Mouse (Mus musculus): ENCODE measurements around the gene Art5.

The Art5 gene

DNA sequence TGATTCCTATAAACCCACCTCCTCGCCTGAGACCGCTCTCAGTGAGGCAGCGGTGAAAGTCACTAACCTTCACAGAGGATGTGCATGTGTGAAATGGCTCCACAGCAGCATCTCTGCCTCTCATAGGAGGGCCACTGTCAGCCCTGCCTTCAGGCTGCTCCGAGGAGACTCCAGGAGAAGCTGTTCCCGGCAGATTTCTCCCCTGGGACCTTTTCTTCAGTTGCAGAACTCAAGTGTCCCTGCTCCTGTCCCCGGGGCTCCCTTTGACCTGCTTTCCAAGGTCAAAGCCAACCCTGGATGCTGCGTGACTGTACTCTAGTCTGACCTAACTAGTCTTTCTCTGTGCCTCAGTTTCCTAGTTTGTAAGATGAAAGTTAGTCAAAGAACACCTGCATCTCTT is at the start of gene Art5:
Gene Art5, minus strand, starts transcription at position 319 of the 400 bp plus-strand sequence.
- no peak for DNase-seq (ENCODE audit: low read depth, low spot score)

DNA sequence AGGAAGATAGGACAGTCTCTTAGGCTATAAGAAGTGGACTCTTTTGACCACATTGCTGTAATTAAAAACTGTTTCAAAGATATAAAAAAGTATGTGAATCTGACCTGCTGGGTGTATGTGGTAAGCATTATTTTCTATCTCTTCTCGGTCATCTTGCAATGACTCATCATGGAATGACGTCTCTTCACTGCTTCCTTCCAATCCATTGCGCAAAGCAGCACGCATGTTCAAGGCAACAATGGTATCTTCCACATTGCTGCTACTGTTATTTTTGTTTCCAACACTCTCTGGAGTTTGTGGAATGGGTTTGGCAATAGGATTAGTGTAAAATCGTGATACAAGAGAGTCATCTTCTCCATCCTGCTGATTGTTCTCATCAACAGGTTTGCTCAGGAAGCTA is 44.4 kb upstream of the Art5 start:
- no peak for DNase-seq (ENCODE audit: low read depth, low spot score)

DNA sequence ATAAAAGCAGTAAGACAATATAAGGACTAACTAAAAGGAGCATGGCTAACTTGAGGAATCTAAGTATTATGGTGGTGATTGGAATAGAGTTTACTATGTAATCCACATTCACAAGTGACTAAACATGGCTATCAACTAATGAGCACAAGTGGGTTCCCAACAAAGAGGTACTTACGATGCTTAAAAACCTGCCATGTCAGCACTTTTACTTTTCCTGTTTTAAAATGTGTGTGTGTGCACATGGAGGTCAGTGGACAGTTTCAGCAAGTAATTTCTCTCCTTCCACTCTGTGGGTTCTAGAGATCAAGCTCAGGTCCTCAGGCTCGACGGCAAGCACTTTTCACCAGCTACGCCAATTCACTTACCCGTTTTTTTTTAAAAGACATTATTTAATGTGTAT is 28.6 kb upstream of the Art5 start:
- no peak for DNase-seq (ENCODE audit: low read depth, low spot score)

DNA sequence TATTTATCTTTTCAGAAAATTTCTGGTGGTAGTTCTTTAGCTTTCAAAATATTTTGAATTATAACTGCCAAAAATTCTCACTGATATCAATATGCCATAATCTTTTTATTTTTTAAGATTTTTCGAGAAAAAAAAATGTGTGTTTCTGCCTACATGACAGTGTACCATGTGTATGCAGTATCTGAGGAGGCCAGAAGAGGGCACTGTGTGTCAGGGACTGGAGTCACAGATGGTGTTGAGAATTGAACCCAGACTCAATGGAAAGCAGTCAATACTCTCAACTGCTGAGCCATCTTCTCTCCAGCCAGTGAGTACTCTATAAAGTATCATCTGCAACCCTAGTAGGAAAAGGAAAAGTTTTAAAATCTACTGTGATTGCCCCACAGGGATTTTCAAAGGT is 28.2 kb upstream of the Art5 start:
- DNase-seq (ENCODE audit: low read depth, low spot score) = peak; percentile 72

GRCm38 (mm10) chr7:102132395-102132794 is 23.1 kb upstream of the Art5 start:
- DNase-seq (ENCODE audit: low read depth, low spot score) = peak; percentile 40

GRCm38 (mm10) chr7:102120326-102120725 is 11.0 kb upstream of the Art5 start:
- no peak for DNase-seq (ENCODE audit: low read depth, low spot score)

- no peak for DNase-seq (ENCODE audit: low read depth, low spot score)
Observed at GRCm38 (mm10) chr7:102117382-102117781, 8.1 kb upstream of the Art5 start.

- DNase-seq (ENCODE audit: low read depth, low spot score) = no peak
Observed at GRCm38 (mm10) chr7:102116579-102117331, 7.5 kb upstream of the Art5 start, which contains the start of gene Chrna10. Chrna10 (minus strand) TSS chr7:102116828.

DNA sequence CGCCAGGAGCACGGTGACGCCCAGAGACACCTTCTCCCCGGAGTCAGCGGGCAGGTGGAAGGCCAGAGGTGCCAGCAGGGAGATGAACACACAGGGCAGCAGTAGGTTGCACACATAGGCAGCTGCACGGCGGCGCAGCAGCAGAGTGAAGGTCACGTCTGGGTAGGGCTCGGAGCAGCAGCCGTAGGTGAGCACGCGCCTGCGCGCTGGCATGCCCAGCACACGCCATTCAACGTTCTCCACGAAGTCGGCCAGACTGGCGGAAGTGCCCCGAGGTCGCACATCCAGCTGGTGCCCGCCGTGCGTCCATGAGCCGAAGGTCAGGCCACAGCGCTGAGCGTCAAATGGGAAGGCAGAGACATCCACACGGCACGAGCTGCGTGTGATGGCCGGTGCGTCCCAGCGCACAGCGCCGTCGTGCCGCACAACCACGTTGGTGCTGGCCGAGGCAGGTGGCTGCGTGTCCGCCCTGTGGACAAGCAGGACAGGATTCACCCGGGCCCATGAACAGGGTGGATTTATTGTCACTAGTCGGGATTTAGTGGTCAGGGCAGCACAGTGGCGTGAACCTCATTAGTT is 4.0 kb upstream of the Art5 start:
- peak; percentile 52 for DNase-seq (ENCODE audit: low read depth, low spot score)

DNA sequence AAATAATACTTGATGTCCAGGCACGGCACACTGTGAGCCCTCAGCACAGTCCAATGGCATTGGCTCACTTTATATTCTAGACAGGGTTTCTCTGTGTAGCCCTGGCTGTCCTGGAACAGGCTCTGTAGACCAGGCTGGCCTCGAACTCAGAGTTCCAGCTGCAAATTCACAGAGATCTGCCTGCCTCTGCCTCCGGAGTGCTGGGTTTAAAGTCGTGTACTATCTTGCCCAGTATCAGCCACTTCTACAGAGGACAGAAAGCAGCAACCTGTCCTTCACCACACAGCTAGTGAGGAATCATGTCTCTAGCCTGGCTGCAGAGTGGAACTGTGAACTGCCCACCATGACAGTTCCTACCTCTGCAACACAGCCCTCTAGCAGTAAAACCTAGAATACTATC is 457 bp upstream of the Art5 start:
- no peak for DNase-seq (ENCODE audit: low read depth, low spot score)

DNA sequence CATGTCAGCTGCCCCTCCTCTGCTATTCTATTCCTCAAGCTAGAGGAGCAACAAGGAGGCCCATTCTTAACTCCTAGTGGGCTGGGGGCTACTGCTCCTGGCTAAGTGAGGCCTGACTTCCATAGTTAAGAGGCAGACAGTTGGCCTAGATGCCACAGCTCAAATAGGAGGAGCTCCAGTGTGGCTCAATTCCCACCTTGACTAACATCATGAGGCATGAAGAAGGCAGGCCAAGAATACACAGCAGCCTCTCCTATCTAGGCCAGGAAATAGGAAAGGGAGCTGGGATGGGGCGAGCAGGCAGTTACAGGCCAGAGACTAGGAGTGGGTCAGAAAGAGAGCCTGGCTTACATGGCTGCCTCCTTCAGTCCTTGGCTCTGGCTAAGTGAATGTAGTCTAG is 1.1 kb downstream of the Art5 start:
- no peak for DNase-seq (ENCODE audit: low read depth, low spot score)

DNA sequence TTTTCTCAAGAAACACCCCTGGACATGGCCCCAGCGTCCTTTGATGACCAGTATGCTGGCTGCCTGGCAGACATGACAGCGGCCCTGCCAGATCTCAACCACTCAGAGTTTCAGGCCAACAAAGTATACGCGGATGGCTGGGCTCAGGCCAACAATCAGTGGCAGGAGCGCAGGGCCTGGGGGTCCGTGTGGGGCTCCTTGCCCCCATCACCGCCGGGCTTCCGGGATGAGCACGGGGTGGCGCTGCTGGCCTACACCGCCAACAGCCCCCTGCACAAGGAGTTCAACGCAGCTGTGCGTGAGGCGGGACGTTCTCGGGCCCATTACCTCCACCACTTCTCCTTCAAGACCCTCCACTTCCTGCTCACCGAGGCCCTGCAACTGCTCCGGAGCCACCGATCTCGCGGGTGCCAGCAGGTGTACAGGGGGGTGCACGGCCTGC is 2.6 kb downstream of the Art5 start:
- peak; percentile 46 for DNase-seq (ENCODE audit: low read depth, low spot score)

DNA sequence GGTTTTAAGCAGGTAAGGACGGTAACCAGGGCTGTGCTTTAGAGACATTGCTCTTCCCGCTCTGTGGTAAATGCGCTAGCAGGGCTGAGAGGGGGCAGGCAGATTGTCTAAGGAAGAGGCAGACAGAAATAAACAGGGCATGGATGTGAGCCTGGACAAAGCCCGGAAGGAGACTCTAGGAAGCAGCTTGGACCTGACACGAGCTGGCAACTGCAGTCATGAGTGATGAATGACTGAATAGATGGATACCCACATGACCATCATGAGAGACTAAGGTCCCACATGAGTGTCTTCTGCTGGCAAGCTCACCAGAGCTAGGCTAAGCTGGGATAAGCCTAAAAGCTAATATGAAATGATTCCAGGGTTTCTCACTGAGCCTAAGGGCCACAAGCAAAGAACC is 5.2 kb downstream of the Art5 start:
- DNase-seq (ENCODE audit: low read depth, low spot score) = no peak

DNA sequence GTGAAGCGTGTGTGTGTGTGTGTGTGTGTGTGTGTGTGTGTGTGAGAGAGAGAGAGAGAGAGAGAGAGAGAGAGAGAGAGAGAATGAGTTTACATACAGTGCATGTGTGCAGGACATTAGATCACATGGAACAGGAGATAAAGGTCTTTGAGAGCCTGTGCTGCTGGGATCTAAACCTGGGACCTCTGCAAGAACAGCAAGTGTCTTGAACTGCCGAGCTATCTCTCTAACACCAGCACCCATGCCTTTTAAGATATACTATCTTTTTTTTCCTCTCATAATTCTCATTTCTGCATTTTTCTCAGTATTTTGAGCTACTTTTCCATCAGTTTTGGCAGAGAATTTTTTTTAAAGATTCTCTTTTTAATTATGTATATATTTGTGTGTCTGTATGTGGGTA is 5.7 kb downstream of the Art5 start:
- no peak for DNase-seq (ENCODE audit: low read depth, low spot score)

DNA sequence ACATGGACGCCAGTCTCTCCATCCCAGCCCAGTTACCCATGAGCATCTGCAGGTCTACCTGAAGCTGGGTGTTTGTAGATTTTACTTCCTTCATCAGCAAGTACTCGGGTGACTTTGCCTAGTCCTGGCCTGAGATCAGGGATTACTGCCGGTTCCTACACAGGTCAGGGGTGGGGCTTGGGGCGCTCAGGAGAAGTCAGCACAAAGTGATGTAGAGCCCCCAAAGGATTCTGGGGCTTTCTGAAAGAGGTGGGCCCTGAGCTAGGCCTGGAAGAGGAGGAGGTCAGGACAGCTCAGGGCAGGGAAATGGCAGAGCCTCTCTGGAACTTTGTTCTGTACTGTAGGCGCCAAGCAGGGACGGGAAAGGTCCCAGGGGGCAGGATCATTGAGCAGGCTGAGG is 6.6 kb downstream of the Art5 start:
- peak; percentile 51 for DNase-seq (ENCODE audit: low read depth, low spot score)

GRCm38 (mm10) chr7:102102241-102102640 is 7.0 kb downstream of the Art5 start:
- DNase-seq (ENCODE audit: low read depth, low spot score) = no peak

- no peak for DNase-seq (ENCODE audit: low read depth, low spot score)
Observed at GRCm38 (mm10) chr7:102101487-102101886, 7.8 kb downstream of the Art5 start, which contains the start of gene Art1. Art1 (plus strand) TSS chr7:102101743.

- no peak for DNase-seq (ENCODE audit: low read depth, low spot score)
Observed at GRCm38 (mm10) chr7:102100868-102101267, 8.4 kb downstream of the Art5 start.

DNA sequence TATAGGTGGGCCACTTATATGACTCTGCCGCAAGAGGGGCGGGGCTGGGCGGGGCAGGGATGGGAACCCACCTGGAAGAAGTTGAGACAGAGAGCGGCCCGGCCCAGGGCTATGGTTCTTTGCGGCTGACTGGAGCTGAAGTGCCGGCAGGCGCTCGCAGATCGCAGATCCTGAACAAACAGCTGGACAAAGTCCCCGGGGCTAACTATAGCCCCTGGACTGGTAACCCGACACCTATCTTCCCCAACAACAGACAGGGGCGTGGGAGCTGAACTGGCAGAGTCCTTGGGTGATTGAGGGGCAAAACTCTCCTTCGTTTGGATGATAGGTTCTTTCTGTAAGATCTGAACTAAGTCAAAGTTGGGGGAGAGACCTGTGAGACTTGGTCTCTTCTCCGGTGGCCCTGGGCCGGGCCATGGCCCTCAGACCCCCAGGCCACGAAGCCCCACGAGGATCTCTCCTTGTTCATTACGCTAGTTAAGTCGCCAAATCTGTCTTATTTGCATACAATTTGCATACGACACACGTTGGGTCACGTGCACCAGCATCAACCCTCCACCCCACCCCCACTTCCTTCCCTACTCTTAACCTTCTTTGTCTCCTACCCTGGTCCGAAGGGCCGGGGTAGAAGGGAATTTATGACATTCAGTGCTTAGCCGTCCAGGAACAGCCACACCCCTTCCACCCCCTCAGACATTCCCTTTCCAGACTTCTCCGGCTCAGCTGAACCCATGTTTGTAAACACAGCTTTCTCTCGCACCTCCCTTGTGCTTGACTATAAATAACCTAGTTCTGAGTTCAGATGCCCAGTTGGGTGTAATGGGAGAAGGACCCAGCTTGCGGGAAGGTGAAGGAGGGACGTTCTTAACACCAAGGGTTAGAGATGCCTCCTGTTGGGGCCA is 9.3 kb downstream of the Art5 start:
- DNase-seq (ENCODE audit: low read depth, low spot score) = peak; percentile 82

DNA sequence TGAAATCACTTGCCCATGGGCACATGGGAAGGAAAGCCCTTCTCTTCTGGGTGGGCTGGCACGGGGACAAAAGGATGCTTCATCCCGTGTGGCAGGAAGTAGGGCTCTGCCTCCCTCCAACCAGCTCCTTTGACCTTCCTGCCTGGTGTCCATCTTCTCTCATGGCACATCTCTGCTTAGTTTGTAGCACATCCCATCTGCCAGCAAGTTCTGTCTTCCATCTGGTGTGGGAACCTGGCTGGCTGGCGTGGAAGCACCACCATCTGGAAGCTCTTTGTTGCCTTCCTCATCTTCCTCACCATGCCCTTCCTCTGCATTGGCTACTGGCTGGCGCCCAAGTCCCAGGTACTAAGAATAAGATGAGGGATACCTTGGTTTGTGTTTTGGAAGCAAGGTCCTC is 22.0 kb downstream of the Art5 start:
- DNase-seq (ENCODE audit: low read depth, low spot score) = no peak

GRCm38 (mm10) chr7:102084041-102084696 is 25.1 kb downstream of the Art5 start:
- DNase-seq (ENCODE audit: low read depth, low spot score) = no peak

GRCm38 (mm10) chr7:102082816-102083215 is 26.5 kb downstream of the Art5 start, which contains the start of gene Trpc2:
Trpc2 (plus strand) TSS chr7:102083116.
- DNase-seq (ENCODE audit: low read depth, low spot score) = no peak
